Mouse (Mus musculus): ENCODE data around the gene Kctd2.
"Not testable (repeated sequence)": the region's sequence is repeated elsewhere in the genome, so short reads cannot be mapped to it uniquely, and the experiment has no call there.

Kctd2 gene

DNA sequence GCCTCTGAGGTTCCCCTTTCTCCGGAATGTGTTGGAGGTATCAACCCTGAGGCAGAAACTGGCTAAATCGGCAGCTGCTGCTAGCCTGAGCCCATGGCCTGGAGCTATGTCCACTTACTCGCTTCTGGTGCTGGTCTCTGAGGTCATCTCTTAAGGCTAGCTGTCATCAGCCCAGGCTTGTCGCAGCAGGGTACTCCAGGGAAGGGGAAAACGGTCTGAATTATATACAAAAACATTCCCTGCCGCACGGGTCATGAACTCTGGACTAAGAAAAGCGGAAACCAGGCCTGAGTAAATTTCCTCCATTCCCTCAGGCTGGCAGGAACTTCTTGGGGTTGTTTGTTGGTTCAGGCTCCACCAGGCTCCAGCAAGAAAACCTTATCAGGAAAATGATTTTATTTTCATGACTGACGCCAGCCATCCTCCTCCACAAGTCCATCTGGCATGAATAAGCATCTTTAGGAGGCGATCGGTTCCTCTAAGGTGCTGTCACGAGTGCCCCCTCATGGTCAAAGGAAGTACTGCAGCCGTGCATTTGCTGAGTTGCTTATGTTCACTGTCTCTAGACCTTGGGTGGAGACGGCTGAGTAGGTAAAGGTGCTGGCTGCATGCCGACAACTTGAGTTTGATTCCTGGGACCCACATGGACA lies 53.8 kb downstream of the Kctd2 start:
- DNase-seq (ENCODE audit: low read depth, low spot score), result peak; percentile 89

DNA sequence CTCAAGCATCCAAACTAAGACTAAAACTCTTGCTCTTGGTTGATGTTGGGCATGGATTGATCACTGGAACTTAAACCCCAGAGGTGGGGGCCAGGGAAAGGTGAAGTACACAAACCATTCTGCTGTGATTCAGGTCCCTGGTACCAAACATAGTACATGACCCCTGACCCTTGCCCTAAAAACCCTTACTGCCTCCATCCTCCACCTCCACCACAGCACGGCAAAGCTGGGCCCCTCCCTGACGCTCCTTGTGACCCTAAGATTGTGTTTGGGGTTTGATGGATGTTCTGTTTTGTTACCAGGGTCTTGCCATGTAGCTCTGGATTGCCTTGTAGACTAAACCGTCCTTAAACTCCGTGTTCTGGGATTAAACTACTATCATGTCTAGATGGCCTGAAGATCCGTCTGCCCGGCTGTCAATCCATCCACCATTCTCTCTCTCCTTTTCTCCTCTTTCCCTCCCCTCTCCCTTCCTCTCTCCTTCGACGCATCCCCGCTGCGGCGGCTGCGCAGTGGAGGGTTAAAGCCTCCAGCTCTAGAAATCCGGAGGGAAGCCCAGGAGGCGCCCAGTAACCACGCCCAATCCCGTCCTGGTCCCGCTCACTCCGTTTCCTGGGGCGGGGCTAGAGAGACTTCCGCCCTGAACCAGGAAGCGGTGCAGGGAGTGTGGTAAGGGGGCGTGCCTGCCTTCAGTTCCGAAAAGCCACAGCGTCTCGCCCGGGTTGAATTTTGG lies 55.3 kb downstream of the Kctd2 start, which contains the start of gene Armc7:
Gene Armc7, plus strand, starts transcription at position 643 of the 733 bp plus-strand sequence.
- peak; percentile 98 for DNase-seq (ENCODE audit: low read depth, low spot score)

DNA sequence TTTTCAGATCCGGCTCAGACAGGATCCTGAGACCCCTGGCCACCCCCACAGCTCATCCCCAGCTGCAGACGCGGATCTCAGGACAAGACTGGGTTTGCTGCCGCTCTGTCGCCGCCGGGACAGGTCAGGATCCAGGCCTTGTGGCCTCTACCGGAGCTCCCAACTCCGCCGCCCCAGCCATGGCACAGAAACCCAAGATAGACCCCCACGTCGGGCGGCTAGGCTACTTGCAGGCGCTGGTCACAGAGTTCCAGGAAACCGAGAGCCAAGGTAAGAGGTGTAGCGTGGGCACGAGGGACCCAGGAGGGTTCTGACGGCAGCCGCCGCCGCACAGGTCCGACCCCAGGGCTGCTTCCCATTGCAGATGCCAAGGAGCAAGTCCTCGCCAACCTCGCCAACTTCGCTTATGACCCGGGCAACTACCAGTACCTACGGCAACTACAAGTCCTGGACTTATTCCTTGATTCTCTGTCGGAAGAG lies 55.9 kb downstream of the Kctd2 start:
- DNase-seq (ENCODE audit: low read depth, low spot score), result no peak

DNA sequence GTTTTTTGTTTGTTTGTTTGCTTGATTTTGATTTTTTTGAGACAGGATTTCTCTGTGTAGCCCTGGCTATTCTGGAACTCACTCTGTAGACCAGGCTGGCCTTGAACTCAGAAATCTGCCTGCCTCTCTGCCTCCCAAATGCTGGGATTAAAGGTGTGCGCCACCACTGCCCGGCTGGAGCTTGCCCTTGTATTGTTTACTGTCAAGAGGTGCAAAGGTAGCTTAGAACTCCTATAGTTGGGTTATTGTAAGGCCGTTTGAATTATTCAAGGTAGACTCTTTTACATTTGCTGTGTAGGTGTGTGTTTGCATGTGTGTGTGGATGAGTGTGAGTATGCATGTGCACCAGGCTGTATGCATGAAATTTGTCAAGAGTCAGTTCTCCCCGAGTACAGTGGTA lies 56.7 kb downstream of the Kctd2 start:
- not testable (repeated sequence) for DNase-seq (ENCODE audit: low read depth, low spot score)

DNA sequence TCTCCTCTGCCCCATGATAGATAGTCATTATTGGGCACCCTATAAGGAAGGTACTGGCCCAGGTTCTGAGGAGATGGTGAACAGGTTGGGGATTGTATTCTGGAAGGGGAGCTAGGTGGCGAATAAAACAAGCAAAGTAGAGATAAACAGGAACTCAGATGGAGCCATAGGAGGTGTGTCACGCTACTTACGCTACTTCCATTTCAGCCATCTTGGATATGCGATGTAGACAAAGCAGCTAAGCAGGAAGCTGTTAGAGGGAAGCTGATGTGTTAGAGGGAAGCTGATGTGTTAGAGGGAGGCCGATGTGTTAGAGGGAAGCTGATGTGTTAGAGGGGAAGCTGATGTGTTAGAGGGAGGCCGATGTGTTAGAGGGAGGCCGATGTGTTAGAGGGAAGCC lies 57.5 kb downstream of the Kctd2 start:
- DNase-seq (ENCODE audit: low read depth, low spot score), result not testable (repeated sequence)

DNA sequence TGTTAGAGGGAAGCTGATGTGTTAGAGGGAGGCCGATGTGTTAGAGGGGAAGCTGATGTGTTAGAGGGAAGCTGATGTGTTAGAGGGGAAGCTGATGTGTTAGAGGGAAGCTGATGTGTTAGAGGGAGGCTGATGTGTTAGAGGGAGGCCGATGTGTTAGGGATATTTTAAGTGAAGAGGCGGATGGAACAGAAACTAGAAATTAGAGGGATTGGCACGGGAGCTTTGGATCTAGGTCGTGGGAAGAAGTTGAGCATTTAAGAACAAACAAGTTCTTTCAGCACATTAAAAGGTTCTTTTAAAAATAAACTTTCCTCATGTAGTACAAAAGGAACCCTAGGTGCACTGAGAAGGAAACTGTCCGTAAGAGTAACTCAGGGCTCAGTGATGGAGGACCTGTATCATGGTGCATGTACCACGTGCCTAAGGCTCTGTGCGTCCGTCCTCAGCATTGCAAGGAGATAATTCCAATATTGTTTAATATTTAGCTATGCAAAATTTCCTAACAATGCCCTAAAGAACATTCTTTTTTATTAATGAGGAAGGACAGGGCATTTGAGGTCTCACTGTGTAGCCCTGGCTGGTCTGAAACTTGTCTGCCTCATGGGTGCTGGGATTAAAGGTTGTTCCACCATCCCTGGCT lies 58.5 kb downstream of the Kctd2 start:
- no peak for DNase-seq (ENCODE audit: low read depth, low spot score)

All from WW6 (cell line).